Mouse (Mus musculus) kidney, embryonic 16.5 days (tissue): Measurements from ENCODE around the gene Adtrp. TPM values are rescaled to one million over a fixed set of nuclear protein-coding genes. Genes with fewer than 3 reads are reported as not detected.

Experiments
- ATAC-seq: fragments of 200-750 bp; cut with Nextera tagmentation; 2 replicates; pipeline ENCODE4 v1.8.0; 2017; ENCODE audit warnings: moderate TSS enrichment; ENCODE audit not compliant: low FRiP score, low TSS enrichment
- H3K27ac ChIP-seq: fragments of 300-500 bp; sonication (generic); 2 replicates; pipeline ENCODE4 v1.5.1; 2014; ENCODE audit warnings: low read length
- H3K27me3 ChIP-seq: fragments of 300-500 bp; sonication (generic); 2 replicates; pipeline ENCODE4 v1.6.1; 2014; ENCODE audit warnings: low read length, control low read depth, mixed read lengths; ENCODE audit not compliant: insufficient read depth
- H3K36me3 ChIP-seq: fragments of 300-500 bp; sonication (generic); 2 replicates; pipeline ENCODE4 v1.6.1; 2014; ENCODE audit warnings: low read length, control low read depth, mixed read lengths; ENCODE audit not compliant: insufficient read depth
- H3K4me1 ChIP-seq: fragments of 300-500 bp; sonication (generic); 2 replicates; pipeline ENCODE4 v1.6.1; 2014; ENCODE audit warnings: low read length, control low read depth, mixed read lengths; ENCODE audit not compliant: insufficient read depth
- H3K4me2 ChIP-seq: fragments of 300-500 bp; sonication (generic); replicated peaks from 2 replicates; pipeline ENCODE4 v1.6.1; 2014; ENCODE audit warnings: low read depth, low read length
- H3K4me3 ChIP-seq: fragments of 300-500 bp; sonication (generic); 2 replicates; pipeline ENCODE4 v1.5.1; 2014; ENCODE audit warnings: mild to moderate bottlenecking, low read length
- H3K9ac ChIP-seq: fragments of 300-500 bp; sonication (generic); replicated peaks from 2 replicates; pipeline ENCODE4 v1.6.1; 2014; ENCODE audit warnings: low read length
- H3K9me3 ChIP-seq: fragments of 300-500 bp; sonication (generic); 2 replicates; pipeline ENCODE4 v1.6.1; 2016; ENCODE audit warnings: low read length, control low read depth
- WGBS: fragments of 180-500 bp; shearing (Covaris S2); extraction: QIAGEN DNeasy Blood & Tissue Kit; methylation state at CpG from one replicate; pipeline ENCODE4 v1.1.7; 2014; 5-methylcytosine and 5-hydroxymethylcytosine counted together
- polyA plus RNA-seq: library from polyadenylated mRNA; unstranded; fragments of >200 nt; fragmentation: Nextera tagmentation; extraction: Ambion mirVana; gene quantifications from 2 replicates; pipeline ENCODE4 v1.2.1, GENCODE M21; 2015

Adtrp gene
- polyA plus RNA-seq, 1 experiment from 2014 or later = 0.45 TPM

GRCm38 (mm10) chr13:41819484-41819883 is 28.0 kb downstream of the Adtrp start:
- H3K4me2 ChIP-seq = no peak overlapping the region
- no peak for ATAC-seq
- WGBS = 92% methylated on average over 4 of the region's 4 CpGs

DNA sequence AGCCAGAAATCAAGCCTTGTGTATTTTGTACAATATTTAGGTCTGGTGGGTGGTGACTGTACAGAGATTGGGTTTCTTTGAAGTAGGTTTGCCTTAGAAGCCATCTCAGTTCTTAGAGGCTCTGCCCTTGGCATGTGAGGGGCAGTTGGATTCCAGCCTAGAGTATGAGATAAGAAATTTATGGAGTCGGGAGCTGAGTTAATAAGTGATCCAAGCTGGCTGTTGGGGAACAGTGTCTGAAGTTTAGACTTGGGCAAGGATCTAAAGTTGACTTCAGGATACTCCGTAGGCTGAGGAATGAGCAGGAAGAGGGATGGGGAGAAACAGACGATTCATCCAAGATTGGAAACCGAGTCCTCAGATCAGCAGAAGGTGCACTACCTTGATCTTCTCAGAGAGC is 29.9 kb downstream of the Adtrp start:
- no peak overlapping the region for H3K27ac ChIP-seq
- no peak overlapping the region for H3K4me2 ChIP-seq
- H3K27me3 ChIP-seq = no peaks in the 10 kb centered on the region
- H3K9ac ChIP-seq = no peak overlapping the region
- no peaks in the 10 kb centered on the region for H3K36me3 ChIP-seq
- H3K4me3 ChIP-seq = no peak overlapping the region
- ATAC-seq = no peak
- H3K4me1 ChIP-seq = no peaks in the 10 kb centered on the region
- no peaks in the 10 kb centered on the region for H3K9me3 ChIP-seq
- 75% methylated on average over 4 of the region's 4 CpGs for WGBS

More at GRCm38 (mm10) chr13:41819484-41819883, 28.0 kb downstream of the Adtrp start:
- H3K9ac ChIP-seq = no peak overlapping the region
- no peak overlapping the region for H3K27ac ChIP-seq
- no peaks in the 10 kb centered on the region for H3K4me1 ChIP-seq
- no peaks in the 10 kb centered on the region for H3K9me3 ChIP-seq
- H3K27me3 ChIP-seq = no peaks in the 10 kb centered on the region
- no peak overlapping the region for H3K4me3 ChIP-seq
- H3K36me3 ChIP-seq = no peaks in the 10 kb centered on the region

DNA sequence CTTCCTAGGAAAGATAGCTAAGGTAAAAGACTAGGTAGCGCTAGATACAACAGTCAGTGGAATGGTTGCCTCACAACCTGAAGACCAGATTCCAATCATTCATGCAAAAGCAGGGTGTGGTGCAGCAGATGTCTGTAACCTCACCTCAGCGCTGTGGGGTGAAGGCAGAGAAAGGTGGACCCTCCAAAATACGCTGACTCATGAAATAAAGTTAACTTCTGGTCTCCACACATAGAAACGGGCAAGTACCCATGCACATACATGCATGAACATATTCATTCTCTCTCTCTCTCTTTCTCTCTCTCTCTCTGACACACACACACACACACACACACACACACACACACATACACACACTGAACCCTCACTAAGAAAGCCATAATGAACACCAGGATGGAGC is 30.8 kb downstream of the Adtrp start:
- no peaks in the 10 kb centered on the region for H3K4me1 ChIP-seq
- H3K4me2 ChIP-seq = no peak overlapping the region
- H3K9me3 ChIP-seq = no peaks in the 10 kb centered on the region
- H3K9ac ChIP-seq = no peak overlapping the region
- WGBS = 91% methylated on average over 4 of the region's 4 CpGs
- no peaks in the 10 kb centered on the region for H3K27me3 ChIP-seq
- H3K36me3 ChIP-seq = no peaks in the 10 kb centered on the region
- no peak for ATAC-seq
- no peak overlapping the region for H3K27ac ChIP-seq
- H3K4me3 ChIP-seq = no peak overlapping the region

- Histone ChIP-seq H3K36me3 (no peaks in the 10 kb centered on the region), H3K27me3 (no peaks in the 10 kb centered on the region), H3K4me2 (no peak overlapping the region), H3K9ac (no peak overlapping the region), H3K4me3 (no peak overlapping the region), H3K27ac (no peak overlapping the region), H3K9me3 (no peaks in the 10 kb centered on the region), H3K4me1 (no peaks in the 10 kb centered on the region)
- ATAC-seq = no peak
- WGBS = 73% methylated on average over 7 of the region's 7 CpGs
These were observed 36.7 kb downstream of the Adtrp start for GRCm38 (mm10) chr13:41810776-41811175.

GRCm38 (mm10) chr13:41807815-41808214 is 39.7 kb downstream of the Adtrp start:
- peaks cover 5% of the 10 kb centered on the region; the same call in 1 of the 2 replicates for H3K4me1 ChIP-seq
- H3K9me3 ChIP-seq = no peaks in the 10 kb centered on the region
- no peak overlapping the region for H3K27ac ChIP-seq
- 80% methylated on average over 4 of the region's 4 CpGs for WGBS
- H3K4me2 ChIP-seq = no peak overlapping the region
- H3K9ac ChIP-seq = no peak overlapping the region
- H3K27me3 ChIP-seq = no peaks in the 10 kb centered on the region
- H3K4me3 ChIP-seq = no peak overlapping the region
- no peak for ATAC-seq
- no peaks in the 10 kb centered on the region for H3K36me3 ChIP-seq

- no peaks in the 10 kb centered on the region for H3K36me3 ChIP-seq
- ATAC-seq = no peak
- no peak overlapping the region for H3K9ac ChIP-seq
- H3K27me3 ChIP-seq = no peaks in the 10 kb centered on the region
- H3K4me3 ChIP-seq = no peak overlapping the region
- WGBS = 75% methylated on average over 4 of the region's 4 CpGs
- H3K4me2 ChIP-seq = no peak overlapping the region
- no peaks in the 10 kb centered on the region for H3K9me3 ChIP-seq
- H3K4me1 ChIP-seq = peaks cover 5% of the 10 kb centered on the region; the same call in 1 of the 2 replicates
- H3K27ac ChIP-seq = no peak overlapping the region
These were observed 40.2 kb downstream of the Adtrp start for GRCm38 (mm10) chr13:41807300-41807699.

- 81% methylated on average over 7 of the region's 7 CpGs for WGBS
- no peaks in the 10 kb centered on the region for H3K36me3 ChIP-seq
- no peak overlapping the region for H3K4me3 ChIP-seq
- no peak for ATAC-seq
- peaks cover 10% of the 10 kb centered on the region for H3K4me1 ChIP-seq
- no peak overlapping the region for H3K27ac ChIP-seq
- H3K27me3 ChIP-seq = no peaks in the 10 kb centered on the region
- no peak overlapping the region for H3K9ac ChIP-seq
- H3K9me3 ChIP-seq = no peaks in the 10 kb centered on the region
- no peak overlapping the region for H3K4me2 ChIP-seq
These were observed 42.2 kb downstream of the Adtrp start for GRCm38 (mm10) chr13:41805138-41805820.

DNA sequence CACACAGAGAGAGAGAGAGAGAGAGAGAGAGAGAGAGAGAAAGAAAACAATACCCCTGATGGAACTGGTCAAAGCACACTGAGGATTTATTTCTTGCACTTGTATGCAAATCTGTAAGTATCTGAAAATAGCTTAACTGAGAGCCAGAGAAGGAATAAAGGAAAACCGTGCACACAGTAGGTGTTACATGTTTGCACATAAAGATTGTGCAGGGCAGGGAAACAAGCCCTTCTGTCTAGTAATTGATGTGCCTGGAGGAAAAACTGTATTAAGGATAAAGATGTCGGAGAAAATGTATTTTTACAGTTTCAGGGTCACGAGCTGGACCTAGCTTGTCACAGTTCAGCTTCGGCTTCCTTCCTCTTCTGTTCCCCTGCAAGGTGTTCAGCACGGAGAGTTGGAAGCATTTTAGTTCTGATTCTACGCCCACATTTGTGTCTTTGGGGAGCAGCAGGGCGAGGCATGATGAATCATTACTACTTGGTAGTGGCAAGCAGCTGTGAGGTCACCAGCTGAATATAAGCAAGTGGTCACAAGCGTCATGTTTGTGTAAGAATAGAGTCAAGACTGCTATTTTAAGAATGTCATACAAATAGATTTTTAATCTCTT is 43.7 kb downstream of the Adtrp start:
- Histone ChIP-seq H3K36me3 (no peaks in the 10 kb centered on the region), H3K9ac (no peak overlapping the region), H3K27ac (no peak overlapping the region), H3K4me1 (peaks cover 10% of the 10 kb centered on the region), H3K9me3 (no peaks in the 10 kb centered on the region), H3K27me3 (no peaks in the 10 kb centered on the region), H3K4me3 (no peak overlapping the region), H3K4me2 (no peak overlapping the region)
- ATAC-seq = no peak
- 25% methylated on average over 8 of the region's 8 CpGs for WGBS

DNA sequence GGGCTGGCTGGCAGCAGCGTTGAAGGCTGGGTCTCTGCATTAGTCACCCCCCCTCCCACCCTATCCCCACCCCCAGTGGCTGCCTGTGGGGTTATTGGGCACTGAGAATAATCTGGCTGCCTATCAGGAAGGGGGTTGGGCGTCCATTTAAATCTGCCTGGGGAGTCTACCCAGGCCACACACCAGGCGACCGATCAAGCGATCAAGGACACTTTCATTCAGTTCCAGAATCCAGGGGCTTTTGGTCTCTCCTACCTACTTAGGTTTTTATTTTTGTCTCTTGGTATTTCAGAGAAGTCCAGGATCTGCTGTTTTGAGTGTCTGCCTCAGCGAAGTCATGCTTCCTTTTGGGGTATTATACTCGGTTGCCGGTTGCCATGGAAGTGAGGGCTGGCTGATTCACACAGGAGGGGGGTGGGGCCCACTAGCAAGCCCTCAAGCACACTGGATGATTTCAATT is 46.3 kb downstream of the Adtrp start:
- peaks cover 10% of the 10 kb centered on the region for H3K4me1 ChIP-seq
- H3K9ac ChIP-seq = no peak overlapping the region
- no peaks in the 10 kb centered on the region for H3K36me3 ChIP-seq
- WGBS = 25% methylated on average over 8 of the region's 8 CpGs
- H3K27me3 ChIP-seq = no peaks in the 10 kb centered on the region
- no peak overlapping the region for H3K27ac ChIP-seq
- no peak for ATAC-seq
- no peak overlapping the region for H3K4me3 ChIP-seq
- no peaks in the 10 kb centered on the region for H3K9me3 ChIP-seq
- 0 out of 2 replicates have a peak overlapping the region, but pooled peaks have one; percentile 3 for H3K4me2 ChIP-seq

- H3K27me3 ChIP-seq = no peaks in the 10 kb centered on the region
- H3K36me3 ChIP-seq = no peaks in the 10 kb centered on the region
- H3K9ac ChIP-seq = no peak overlapping the region
- H3K9me3 ChIP-seq = no peaks in the 10 kb centered on the region
- no peak for ATAC-seq
- no peak overlapping the region for H3K27ac ChIP-seq
- no peak overlapping the region for H3K4me3 ChIP-seq
- H3K4me1 ChIP-seq = no peaks in the 10 kb centered on the region
- H3K4me2 ChIP-seq = no peak overlapping the region
- WGBS = 86% methylated on average over 6 of the region's 6 CpGs
These were observed 54.6 kb downstream of the Adtrp start for GRCm38 (mm10) chr13:41792849-41793248.
